Mouse (Mus musculus): ENCODE data around the gene Pgs1.

DNA sequence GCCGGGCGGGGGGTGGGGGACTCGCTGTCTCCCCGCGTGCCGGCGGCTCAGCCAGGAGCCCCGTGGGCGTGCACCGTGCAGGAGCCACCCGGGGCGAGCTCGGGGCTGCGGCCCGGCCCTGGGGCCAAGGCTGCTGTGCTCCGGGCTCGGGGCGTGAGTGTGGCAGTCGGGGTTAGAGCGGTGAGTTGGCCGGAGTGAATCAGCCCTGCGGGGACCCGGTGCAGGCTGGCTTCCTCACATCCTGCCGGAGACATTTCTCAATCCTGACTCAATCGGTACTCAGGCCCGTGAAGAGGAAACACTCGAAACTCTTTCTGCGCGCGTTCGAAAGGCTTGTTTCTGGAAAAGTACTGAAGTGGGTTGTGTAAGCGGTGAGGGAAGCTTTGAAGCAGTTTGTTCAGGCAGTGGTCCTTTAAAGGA is 950 bp downstream of the Pgs1 start:
- TF ChIP-seq CTCF (IDR thresholded peaks at IDR 0.05; ENCODE audit: low read depth) (no peak), EP300 (IDR thresholded peaks at IDR 0.05; ENCODE audit: low read depth) (no peak)
